Mouse (Mus musculus) splenic B cell, adult 2 months (primary cell): ENCODE measurements at regions not wholly inside any gene's neighbourhood (a gene's known extent, or its start where the extent isn't known, plus 50 kb on each side); places are given as distances from the start of the nearest gene placed in this dataset.

Experiments
- DNase-seq: peaks from one replicate; pipeline ENCODE4 v3.0.0-alpha.2; 2011; ENCODE audit warnings: low read depth, low spot score
- H3K27me3 ChIP-seq: 2 replicates; pipeline ENCODE4 v1.6.1; 2012; ENCODE audit warnings: mild to moderate bottlenecking, low read length, moderate library complexity, mixed read lengths; ENCODE audit not compliant: control insufficient read depth, poor library complexity, insufficient read depth, severe bottlenecking
- H3K36me3 ChIP-seq: 2 replicates; pipeline ENCODE4 v1.6.1; 2012; ENCODE audit warnings: mild to moderate bottlenecking, low read length, moderate library complexity, mixed read lengths; ENCODE audit not compliant: control insufficient read depth, poor library complexity, insufficient read depth, severe bottlenecking

GRCm38 (mm10) chr13:84878178-84878849, 310.9 kb upstream of the Ccnh start:
- Histone ChIP-seq H3K27me3 (no peaks in the 10 kb centered on the region), H3K36me3 (no peaks in the 10 kb centered on the region)
- DNase-seq = no peak

- Histone ChIP-seq H3K36me3 (no peaks in the 10 kb centered on the region), H3K27me3 (no peaks in the 10 kb centered on the region)
- DNase-seq = no peak
Observed at GRCm38 (mm10) chr13:84905347-84905981, 283.7 kb upstream of the Ccnh start.

- no peak for DNase-seq
- no peaks in the 10 kb centered on the region for H3K36me3 ChIP-seq
- H3K27me3 ChIP-seq = no peaks in the 10 kb centered on the region
Observed at GRCm38 (mm10) chr13:84905994-84906393, 283.2 kb upstream of the Ccnh start.

GRCm38 (mm10) chr13:84931271-84931670, 257.9 kb upstream of the Ccnh start:
- DNase-seq = no peak
- Histone ChIP-seq H3K36me3 (no peaks in the 10 kb centered on the region), H3K27me3 (no peaks in the 10 kb centered on the region)

GRCm38 (mm10) chr13:84935610-84936009, 253.6 kb upstream of the Ccnh start:
- Histone ChIP-seq H3K36me3 (no peaks in the 10 kb centered on the region), H3K27me3 (no peaks in the 10 kb centered on the region)
- no peak for DNase-seq

- no peaks in the 10 kb centered on the region for H3K27me3 ChIP-seq
- DNase-seq = no peak
- H3K36me3 ChIP-seq = no peaks in the 10 kb centered on the region
Observed at GRCm38 (mm10) chr13:84939695-84940094, 249.5 kb upstream of the Ccnh start.

- no peak for DNase-seq
- H3K27me3 ChIP-seq = no peaks in the 10 kb centered on the region
Observed at GRCm38 (mm10) chr13:84940936-84941335, 248.3 kb upstream of the Ccnh start.

GRCm38 (mm10) chr13:84950873-84951272, 238.3 kb upstream of the Ccnh start:
- H3K27me3 ChIP-seq = no peaks in the 10 kb centered on the region
- peak; percentile 53 for DNase-seq
- H3K36me3 ChIP-seq = no peaks in the 10 kb centered on the region

More at GRCm38 (mm10) chr13:84940936-84941335, 248.3 kb upstream of the Ccnh start:
- H3K36me3 ChIP-seq = no peaks in the 10 kb centered on the region

GRCm38 (mm10) chr13:84953161-84953560, 236.0 kb upstream of the Ccnh start:
- no peaks in the 10 kb centered on the region for H3K36me3 ChIP-seq
- no peak for DNase-seq
- no peaks in the 10 kb centered on the region for H3K27me3 ChIP-seq

GRCm38 (mm10) chr13:84953760-84954159, 235.4 kb upstream of the Ccnh start:
- Histone ChIP-seq H3K36me3 (no peaks in the 10 kb centered on the region), H3K27me3 (no peaks in the 10 kb centered on the region)
- DNase-seq = no peak

- DNase-seq = no peak
- Histone ChIP-seq H3K27me3 (no peaks in the 10 kb centered on the region), H3K36me3 (no peaks in the 10 kb centered on the region)
Observed at GRCm38 (mm10) chr13:84968943-84969342, 220.3 kb upstream of the Ccnh start.
